Mouse (Mus musculus): ENCODE measurements around the gene Olfr818. TPM values are rescaled to one million over a fixed set of nuclear protein-coding genes. Genes with fewer than 3 reads are reported as not detected.
"Not testable (repeated sequence)": the region's sequence is repeated elsewhere in the genome, so short reads cannot be mapped to it uniquely, and the experiment has no call there.

The Olfr818 gene
- not detected in 2 replicates for total RNA-seq (2021)
- long read RNA-seq: 0 reads

DNA sequence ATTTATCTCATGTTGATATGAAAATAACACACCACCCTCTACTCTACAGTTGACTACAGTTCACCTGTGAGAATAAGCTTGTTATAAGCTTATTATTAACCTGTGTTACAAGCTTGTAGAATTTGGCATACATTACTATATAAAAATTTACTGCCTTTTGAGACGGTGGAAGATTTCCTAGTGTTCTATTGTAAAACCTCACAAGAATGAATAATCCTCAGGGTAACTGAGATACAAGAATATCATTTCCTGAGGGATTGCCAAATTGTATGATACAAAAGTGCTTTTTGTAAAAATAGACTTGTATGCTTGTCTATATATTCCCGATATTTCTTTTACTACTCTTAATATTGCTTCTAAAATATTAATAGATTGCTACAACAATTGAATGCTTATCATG is at the start of gene Olfr818:
Gene Olfr818, minus strand, starts transcription at position 101 of the 400 bp plus-strand sequence.
- no peak for DNase-seq

DNA sequence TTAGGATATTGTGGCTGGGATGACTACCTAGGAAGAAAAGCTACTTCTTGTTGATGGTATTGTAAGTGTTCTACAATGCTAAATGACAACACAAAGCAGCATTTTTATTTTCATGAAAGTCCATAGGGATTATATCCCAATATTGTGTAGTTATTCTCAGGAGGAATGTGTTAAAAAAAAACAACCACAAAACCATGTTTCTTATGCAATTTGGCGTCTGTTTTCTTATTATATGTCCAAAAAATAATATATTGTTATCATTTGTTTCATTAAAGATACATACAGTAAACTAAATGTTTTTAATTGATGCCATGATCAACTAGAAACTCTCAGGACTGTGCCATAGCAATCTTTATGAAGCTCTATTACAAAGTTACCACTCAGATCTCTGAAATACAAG is 36.1 kb upstream of the Olfr818 start, which contains the start of gene Gm10310:
Gene Gm10310, minus strand, starts transcription at position 101 of the 400 bp plus-strand sequence.
- DNase-seq: not testable (repeated sequence)

- not testable (repeated sequence) for DNase-seq
These were observed 33.0 kb upstream of the Olfr818 start for GRCm38 (mm10) chr10:129981867-129982266.

DNA sequence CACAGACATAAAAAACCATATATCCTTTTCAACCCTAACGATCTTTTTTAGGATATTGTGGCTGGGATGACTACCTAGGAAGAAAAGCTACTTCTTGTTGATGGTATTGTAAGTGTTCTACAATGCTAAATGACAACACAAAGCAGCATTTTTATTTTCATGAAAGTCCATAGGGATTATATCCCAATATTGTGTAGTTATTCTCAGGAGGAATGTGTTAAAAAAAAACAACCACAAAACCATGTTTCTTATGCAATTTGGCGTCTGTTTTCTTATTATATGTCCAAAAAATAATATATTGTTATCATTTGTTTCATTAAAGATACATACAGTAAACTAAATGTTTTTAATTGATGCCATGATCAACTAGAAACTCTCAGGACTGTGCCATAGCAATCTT is 27.1 kb upstream of the Olfr818 start, which contains the start of gene Olfr247:
Gene Olfr247, minus strand, starts transcription at position 101 of the 400 bp plus-strand sequence.
- not testable (repeated sequence) for DNase-seq

GRCm38 (mm10) chr10:129972994-129973393 is 24.1 kb upstream of the Olfr818 start:
- not testable (repeated sequence) for DNase-seq

DNA sequence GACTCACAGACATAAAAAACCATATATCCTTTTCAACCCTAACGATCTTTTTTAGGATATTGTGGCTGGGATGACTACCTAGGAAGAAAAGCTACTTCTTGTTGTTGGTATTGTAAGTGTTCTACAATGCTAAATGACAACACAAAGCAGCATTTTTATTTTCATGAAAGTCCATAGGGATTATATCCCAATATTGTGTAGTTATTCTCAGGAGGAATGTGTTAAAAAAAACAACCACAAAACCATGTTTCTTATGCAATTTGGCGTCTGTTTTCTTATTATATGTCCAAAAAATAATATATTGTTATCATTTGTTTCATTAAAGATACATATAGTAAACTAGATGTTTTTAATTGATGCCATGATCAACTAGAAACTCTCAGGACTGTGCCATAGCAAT is 18.3 kb upstream of the Olfr818 start, which contains the start of gene Olfr819:
Gene Olfr819, minus strand, starts transcription at position 101 of the 400 bp plus-strand sequence.
- not testable (repeated sequence) for DNase-seq

DNA sequence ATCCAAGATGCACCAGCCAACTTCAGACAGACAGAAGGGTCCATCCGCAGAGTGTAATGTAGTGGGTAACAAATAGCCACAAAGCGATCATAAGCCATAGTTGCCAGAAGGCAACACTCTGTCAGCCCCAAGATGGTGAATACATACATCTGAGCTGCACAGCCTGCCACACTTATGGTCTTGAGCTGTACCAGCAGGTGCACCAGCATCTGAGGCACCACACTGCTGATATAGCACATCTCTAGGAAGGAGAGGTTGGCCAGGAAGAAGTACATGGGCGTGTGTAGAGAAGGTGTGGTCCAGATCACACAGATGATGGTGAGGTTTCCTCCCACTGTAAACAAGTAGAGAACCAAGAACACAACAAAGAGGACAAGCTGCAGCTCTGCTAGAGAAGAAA is 17.3 kb upstream of the Olfr818 start:
- not testable (repeated sequence) for DNase-seq

- no peak for DNase-seq
These were observed 33.4 kb downstream of the Olfr818 start, which contains the start of gene Olfr816 for GRCm38 (mm10) chr10:129915497-129915896. Gene Olfr816 (minus strand): TSS chr10:129915597.

GRCm38 (mm10) chr10:129905767-129906166 is 43.1 kb downstream of the Olfr818 start, which contains the start of gene Olfr815:
Gene Olfr815 (minus strand): TSS chr10:129905867.
- DNase-seq: not testable (repeated sequence)

Other genes starting within 250 kb of the Olfr818 start
- not detected in 2 replicates for gene Olfr804, start 245.9 kb downstream of the Olfr818 start, total RNA-seq (2021)
- gene Olfr805, start 219.7 kb downstream of the Olfr818 start, total RNA-seq (2021): not detected in 2 replicates
- gene Olfr806, start 207.2 kb downstream of the Olfr818 start, total RNA-seq (2021): not detected in 2 replicates
- not detected in 2 replicates for gene Olfr807, start 191.3 kb downstream of the Olfr818 start, total RNA-seq (2021)
- not detected in 2 replicates for gene Olfr808, start 183.6 kb downstream of the Olfr818 start, total RNA-seq (2021)
- not detected in 2 replicates for gene Olfr809, start 174.5 kb downstream of the Olfr818 start, total RNA-seq (2021)
- not detected in 2 replicates for gene Olfr810, start 154.2 kb downstream of the Olfr818 start, total RNA-seq (2021)
- not detected in 2 replicates for gene Olfr811, start 144.7 kb downstream of the Olfr818 start, total RNA-seq (2021)
- gene Olfr812, start 103.0 kb downstream of the Olfr818 start, total RNA-seq (2021): not detected in 2 replicates
- not detected in 2 replicates for gene Olfr813, start 93.7 kb downstream of the Olfr818 start, total RNA-seq (2021)
- gene Olfr814, start 69.2 kb downstream of the Olfr818 start, total RNA-seq (2021): not detected in 2 replicates
- not detected in 2 replicates for gene Olfr815, start 43.2 kb downstream of the Olfr818 start, total RNA-seq (2021)
- gene Olfr816, start 33.5 kb downstream of the Olfr818 start, total RNA-seq (2021): not detected in 2 replicates
- not detected in 2 replicates for gene Olfr819, start 18.2 kb upstream of the Olfr818 start, total RNA-seq (2021)
- not detected in 2 replicates for gene Olfr247, start 27.0 kb upstream of the Olfr818 start, total RNA-seq (2021)
- gene Gm10310, start 36.0 kb upstream of the Olfr818 start, total RNA-seq (2021): not detected in 2 replicates
- gene Olfr820, start 63.5 kb upstream of the Olfr818 start, total RNA-seq (2021): not detected in 2 replicates
- not detected in 2 replicates for gene Olfr821, start 81.2 kb upstream of the Olfr818 start, total RNA-seq (2021)
- gene Olfr822, start 122.1 kb upstream of the Olfr818 start, total RNA-seq (2021): not detected in 2 replicates
- not detected in 2 replicates for gene Olfr823, start 166.3 kb upstream of the Olfr818 start, total RNA-seq (2021)
- gene Olfr824, start 180.9 kb upstream of the Olfr818 start, total RNA-seq (2021): not detected in 2 replicates
- gene Olfr825, start 217.7 kb upstream of the Olfr818 start, total RNA-seq (2021): not detected in 2 replicates
- gene Olfr826, start 235.1 kb upstream of the Olfr818 start, total RNA-seq (2021): not detected in 2 replicates

Measured in adrenal gland, postnatal 25 days (tissue).